Mouse (Mus musculus) embryo, embryonic 10.5 days (tissue): ENCODE data around the gene Theg.

Source experiments
- DNase-seq: peaks from one replicate; pipeline ENCODE4 v3.0.0-alpha.2; 2015; ENCODE audit warnings: low spot score

Theg gene

DNA sequence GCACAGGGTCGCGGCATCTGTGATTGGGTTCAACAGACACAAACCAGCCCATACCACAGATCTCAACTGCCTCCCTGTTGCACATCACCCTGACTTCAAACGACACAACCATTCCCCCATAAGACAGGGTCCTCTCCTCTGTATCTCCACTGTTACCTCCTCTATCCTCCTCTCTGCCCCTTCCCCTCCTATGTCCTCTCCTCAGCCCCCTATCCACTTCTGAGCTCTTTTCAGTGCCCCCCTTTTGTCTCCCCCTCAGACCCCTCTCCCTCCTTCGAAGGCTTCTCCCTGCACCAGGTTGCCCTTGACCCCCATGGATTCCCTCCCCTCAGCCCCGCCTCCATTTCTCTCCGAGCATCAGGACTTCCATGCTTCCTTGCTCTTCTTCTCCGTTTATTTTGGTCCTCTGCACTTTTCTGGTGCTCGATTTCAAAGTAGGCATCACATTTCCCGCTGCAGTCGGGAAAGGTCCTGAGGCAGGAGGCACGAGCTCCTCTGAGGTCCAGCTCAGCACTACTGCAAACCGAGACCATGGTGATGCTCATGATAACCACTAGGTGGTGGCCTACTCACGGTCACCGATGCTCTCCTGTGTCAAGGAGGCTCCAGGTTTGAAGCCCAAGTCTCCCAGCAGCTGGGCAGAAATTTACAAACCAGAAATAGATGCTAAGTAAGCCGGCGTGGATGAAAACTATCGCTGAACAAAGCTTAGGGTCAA, 7.9 kb upstream of the Theg start:
- DNase-seq, result peak; percentile 92

DNA sequence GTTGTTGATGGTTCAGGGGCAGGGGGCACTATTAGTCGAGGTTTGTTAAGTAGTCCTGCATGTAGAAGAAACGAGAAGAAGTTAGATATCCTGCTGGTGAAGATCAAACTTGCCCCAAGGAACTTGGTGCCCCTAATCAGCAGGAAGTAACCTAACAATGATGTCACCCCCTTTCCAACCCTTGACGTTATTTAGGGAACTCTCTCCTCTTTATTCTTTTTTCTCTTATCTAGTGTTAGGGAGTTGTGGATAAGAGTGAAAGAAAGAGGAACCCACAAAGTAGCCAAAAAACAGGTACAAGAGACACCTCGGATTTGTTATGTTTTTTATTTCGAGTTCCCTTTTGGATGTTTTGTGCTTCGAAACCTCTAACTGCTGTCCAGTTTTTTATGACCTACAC, 7.0 kb upstream of the Theg start:
- no peak for DNase-seq

DNA sequence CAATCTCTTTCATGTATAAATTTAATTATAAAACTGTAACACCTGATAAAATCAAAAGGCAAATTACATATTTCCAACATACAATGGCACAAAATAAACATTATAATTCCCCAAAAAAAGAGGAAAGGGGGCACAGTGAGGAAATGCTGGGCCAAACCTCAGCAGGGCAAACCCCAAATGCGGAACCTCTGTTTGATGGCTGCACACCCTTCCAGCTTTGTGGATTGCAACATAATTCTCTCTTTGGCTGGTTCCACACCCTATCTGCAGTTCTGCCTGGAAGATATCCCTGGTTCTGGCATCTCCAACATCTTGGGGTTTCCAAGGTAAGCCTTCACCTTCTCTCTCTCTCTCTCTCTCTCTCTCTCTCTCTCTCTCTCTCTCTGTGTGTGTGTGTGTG, 3.6 kb upstream of the Theg start:
- DNase-seq, result no peak

DNA sequence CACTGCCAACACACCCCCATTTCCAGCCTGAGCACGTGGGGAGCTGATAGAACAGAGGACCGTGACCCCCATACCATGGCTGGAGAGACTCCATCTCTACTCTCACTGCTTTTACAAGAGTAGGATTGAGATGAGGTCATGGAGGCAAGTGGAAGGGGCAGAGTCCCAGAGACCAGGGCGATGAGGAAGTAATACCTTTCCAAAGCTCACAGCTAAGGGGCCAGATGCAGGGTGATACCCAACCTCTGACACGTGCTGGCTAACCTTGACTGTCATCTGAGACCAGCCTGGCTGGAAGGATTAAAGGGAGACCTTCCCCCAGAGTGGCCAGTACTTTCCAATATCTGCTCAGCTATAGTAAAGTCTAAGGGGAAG, 608 bp upstream of the Theg start:
- no peak for DNase-seq

DNA sequence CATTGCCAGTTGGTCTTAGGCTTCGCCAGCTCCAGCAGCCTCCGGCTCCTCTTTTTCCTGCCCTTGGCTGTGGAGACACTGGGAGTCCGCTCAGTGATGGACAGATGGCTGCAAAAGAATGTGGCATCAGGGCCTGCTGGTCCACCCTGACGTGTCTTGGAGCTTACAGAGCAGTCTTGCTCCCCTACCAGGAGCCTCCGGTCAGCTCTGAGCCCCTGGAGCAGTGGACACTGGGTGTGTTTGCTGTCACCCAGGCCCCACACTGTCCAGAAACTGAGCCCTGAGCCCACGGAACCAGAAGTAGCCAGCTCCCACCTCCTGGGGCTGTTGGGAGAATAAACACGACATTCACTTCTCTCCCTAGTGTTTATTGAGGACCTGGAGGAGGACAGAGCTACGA, 888 bp downstream of the Theg start:
- DNase-seq, result no peak

DNA sequence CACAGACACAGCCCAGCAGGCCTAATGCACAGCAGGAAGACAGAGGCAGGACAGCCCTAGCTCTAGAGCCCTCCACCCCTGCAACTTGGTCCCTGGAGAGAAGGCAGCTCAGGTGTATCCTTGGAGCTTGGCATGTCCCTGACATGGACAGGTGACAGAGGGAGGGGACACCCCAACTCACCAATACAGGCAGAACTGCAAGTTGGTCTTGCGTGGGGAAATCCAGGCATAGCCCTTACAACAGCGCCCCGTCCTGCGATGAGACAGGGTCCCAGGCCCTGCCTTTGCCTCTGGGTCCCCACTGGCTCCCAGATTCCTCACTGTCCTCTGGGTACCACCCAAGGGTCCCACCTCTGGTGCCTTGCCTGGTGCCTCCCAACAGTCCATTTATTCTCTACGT, 1.4 kb downstream of the Theg start:
- DNase-seq, result no peak

DNA sequence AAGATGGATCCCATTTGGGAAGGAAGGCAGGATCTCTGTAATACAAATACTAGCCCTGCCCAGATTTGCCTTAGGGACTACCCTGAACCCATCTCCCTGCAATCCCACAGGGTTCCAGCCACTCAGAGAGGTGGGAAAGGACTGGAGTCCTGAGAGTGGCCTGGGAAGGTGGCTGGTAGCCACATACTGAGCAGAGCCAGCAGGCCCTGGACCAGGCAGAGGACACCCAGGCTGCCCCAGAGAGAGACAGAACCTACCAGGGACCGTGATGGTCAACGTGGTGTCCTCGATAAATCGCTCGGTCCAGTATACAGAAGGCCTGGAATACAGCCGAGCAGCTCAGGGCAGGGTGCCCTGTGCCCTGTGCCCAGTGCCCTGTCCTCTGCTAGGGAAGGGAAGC, 2.0 kb downstream of the Theg start:
- DNase-seq, result no peak

DNA sequence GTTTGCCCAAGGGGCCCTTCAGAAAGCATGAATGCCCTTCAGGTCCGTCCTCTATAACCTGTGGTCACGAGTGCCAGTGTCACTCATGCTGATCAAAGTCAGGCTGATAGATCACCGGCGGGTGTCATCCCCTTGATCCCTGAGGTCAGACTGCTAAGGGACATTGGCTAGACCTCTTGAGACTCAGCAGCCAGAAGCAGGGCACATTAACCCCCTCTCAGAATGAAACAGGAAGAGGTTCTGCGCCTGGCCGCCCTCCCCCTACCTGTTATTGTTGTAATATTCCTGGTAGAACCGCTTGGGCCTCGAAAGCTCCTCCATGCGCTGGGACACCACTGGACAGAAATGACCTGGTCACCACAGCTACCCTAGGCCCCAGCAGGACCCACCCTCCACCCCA, 2.7 kb downstream of the Theg start:
- no peak for DNase-seq

DNA sequence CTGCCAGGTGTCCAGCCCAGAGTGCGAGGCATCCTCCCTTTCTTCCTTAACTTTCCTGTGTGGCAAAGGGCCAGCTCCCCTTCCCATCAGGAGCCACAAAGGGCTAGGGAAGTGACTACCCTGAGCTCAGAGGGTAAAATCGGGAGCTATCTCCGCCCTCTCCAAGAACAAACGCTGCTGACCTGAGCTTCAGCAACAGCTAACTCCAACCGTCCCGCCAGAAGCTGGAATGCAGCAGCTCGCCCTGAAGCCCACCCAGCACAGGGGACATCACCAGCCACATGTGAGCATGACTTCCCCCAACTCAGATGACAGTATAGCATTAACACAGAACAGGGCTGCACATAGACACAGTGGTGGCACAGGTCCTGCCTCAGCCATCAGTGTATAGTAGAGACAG, 3.1 kb downstream of the Theg start:
- no peak for DNase-seq

DNA sequence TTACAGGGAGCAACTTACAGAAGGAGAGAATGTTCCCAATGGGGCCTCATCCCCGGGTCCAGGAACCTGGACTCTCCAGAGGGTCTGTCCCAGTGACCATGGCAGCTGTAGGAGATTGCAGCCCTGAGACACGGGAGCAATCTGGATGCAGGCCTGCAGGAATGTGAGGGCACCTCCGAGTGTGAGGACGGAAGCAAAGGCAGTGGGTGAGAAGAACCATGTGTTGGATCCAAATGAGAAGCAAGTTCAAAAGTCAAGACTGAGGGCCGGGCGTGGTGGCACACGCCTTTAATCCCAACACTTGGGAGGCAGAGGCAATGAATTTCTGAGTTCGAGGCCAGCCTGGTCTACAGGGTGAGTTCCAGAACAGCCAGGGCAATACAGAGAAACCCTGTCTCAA, 5.6 kb downstream of the Theg start:
- DNase-seq, result no peak

DNA sequence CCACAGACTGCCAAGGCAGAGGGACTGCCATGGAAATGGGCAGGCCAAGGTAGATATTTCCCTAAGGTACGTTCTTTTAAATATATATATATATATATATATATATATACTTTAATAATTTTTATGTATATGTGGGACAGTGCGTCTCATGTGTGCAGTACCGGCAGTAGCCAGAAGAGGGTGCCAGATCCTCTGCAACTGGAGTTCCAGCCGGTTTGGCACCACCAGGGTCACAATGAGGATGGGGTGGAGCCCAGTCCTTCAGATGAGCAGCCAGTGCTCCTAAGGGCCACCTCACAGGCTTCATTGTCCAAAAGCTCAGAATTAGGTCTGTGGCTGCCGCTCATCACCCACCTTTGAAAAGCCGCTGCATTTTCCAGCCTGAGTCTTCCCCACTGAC, 6.3 kb downstream of the Theg start:
- DNase-seq, result peak; percentile 80

DNA sequence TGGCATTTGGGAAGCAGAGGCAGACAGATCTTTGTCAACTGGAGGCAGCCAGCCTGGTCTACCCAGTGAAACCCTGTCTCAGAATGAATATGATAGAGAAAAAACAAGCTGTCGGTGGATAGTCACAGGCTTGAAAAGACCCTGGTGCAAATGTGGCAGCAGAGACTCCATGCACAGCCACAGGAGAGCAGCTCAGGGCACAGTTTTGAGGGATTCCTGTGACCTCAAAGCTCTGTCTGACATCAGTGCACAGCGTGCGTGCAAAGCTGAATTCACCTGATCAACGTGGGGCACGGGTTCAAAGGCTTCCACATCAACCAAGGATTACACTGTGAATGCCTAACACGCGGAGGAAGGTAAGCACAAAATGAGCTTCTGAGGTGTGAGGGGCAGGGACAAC, 6.8 kb downstream of the Theg start:
- no peak for DNase-seq

DNA sequence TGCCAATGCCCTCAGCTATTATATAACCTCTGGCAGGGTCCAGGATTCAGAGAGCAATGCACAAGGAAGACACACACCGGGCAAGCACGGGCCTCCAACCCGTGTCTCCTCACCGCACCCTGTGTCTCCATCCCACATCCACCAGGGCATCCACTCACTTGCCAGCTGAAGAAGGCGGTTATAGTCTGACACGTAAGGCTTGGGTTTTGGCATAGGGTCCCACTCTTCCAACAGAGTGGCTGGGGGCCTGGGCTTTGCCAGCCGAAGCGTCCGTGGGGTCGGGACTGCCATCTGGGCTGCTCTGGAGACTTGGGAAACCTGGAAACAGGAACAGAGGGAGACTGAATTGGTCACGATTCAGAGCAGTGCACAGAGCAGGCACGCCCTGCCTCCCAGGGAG, 7.3 kb downstream of the Theg start:
- DNase-seq, result no peak

DNA sequence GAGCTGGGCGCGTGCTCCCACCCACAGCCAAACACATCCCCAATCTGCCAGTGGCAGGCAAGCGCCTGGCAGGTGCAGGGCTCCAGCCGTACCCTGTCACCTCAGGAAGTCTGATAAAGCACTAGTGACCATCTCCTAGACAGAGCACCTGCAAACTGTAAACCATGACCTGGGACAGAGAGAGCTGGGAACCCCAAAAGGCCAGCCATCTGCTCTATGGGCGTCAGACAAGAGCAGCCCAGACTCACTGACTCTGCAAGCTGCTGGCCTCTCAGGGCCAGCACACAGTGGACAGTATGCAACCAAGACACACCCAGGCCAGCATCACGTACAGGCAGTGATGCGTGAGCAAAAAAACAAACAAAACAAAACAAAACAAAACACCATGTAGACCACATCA, 8.2 kb downstream of the Theg start:
- DNase-seq, result no peak

DNA sequence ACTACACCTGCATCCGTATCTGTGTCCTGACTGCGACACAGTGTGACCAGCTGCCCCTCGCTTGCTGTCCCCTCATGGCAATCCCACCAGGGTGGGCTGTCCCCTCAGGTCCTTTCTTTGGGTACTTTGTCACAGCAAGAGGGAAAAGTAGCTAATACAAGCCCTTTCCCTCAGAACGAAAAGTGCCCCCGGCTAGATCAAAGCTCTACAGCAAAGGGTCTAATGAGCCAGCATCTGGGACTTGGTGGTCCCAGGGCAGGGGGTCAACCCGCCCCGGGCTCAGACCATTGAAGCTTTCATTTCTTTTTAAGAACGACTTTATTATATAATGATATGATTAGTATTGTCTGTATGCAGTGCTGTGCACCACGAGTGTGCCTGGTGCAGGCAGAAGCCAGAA, 8.9 kb downstream of the Theg start:
- no peak for DNase-seq

DNA sequence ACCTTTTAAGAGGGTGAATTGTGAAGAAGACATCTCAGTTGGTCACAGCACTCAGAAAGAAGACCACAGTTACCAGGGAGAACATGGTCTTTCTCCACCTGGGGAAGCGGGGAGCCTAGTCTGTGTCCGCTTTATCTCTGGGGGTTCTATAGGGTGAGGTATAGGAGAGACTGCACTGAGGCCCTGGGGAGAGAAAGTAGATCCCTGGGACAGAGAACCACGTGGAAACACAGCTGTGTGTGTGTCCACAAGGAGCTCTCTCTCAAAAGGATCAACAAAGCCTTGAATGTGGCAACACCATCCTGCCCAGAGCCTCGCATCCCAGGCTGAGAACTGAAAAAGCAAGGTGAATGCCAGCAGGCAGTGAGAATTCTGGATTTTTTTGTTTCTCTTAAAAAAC, 9.8 kb downstream of the Theg start:
- no peak for DNase-seq

DNA sequence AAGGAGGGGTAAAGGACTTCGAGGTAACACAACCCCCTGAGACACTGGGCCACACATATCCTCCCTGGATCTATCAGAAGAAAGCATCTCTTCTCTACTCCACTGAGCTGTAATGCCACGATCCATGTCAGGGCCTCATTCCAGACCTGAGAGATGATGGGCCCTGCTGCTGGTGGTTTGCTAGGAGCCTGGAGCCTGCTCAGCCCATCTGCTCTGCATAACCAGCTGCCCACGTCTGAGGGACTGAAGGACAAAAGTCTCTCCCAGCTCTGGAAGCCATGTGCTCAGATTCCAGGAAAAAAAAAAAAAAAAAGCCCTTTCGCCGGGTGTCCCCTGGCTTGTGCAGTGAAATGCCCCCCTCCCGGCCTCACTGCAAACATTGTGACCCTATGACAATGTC, 11.4 kb downstream of the Theg start:
- DNase-seq, result no peak

DNA sequence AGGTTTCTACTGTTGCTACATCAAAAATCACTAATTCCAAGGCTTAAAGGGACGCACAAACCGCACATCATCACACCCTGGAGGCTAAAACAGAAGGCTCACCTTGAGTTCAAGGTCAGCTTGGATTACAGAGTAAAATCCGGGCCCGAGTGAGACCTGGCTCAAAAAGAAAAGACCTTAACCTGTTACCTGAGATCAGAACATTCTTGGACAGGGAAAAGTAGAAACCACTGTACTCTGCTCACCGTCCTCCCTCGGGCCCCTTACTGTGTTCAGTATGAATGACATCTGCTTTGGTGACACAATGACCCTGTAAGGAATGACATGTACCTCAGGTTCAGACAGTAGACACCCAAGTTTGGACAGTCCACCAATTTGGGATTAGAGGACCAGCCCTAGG, 12.3 kb downstream of the Theg start:
- DNase-seq, result no peak

DNA sequence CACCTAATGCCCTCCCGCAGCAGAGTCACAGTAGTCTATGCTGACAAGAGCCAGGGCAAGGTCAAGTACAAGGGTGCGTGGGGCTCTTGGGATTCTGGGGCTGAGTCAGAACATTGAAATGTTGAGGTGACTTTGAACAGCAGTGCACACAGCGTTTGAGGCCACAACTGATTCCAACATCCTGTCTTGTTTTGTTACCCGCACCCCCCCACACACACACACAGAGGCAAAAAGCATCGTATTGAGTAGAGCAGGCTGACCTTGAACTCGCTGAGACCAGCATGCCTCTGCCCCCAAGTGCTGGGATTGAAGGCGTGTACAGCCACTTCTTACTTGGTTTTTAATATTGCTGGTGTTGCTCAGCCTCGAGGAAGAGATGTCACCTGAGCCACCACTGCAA, 12.8 kb downstream of the Theg start:
- no peak for DNase-seq

DNA sequence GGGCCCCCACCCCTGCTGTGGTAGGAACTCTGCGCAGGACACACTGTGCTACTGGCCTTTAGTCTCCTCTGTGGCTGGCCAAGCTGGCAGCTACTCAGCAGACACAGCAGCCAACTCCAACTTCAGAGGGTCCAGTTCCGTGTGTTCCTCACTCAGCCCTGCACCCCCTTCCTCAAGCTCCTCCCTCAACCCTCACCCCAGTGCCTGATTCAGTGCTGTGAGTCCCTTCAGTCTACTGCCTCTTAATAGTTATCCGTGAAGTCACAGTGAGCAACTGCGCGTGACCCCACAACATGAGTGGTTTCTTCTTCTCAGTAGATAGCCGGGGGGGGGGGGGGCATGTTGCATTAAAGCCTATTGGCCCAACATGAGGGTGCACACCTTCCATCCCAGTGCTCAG, 13.5 kb downstream of the Theg start:
- no peak for DNase-seq

DNA sequence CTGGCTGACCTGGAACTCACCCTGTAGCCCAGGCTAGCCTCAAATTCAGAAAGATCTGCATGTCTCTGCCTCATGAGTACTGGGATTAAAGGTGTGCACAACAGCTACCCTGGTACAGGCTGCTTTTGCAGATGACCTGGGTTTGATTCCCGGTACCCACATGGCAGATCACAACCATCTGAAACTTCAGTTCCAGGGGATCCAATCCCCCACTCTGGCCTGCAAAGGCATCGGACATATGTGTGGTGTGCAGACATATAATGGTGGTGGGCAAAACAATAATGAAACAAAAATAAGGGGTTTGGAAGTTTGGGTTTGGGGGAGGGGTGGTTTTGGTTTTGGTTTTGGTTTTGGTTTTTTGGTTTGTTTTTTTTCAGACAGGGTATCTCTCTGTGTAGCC, 15.8 kb downstream of the Theg start:
- DNase-seq, result no peak

DNA sequence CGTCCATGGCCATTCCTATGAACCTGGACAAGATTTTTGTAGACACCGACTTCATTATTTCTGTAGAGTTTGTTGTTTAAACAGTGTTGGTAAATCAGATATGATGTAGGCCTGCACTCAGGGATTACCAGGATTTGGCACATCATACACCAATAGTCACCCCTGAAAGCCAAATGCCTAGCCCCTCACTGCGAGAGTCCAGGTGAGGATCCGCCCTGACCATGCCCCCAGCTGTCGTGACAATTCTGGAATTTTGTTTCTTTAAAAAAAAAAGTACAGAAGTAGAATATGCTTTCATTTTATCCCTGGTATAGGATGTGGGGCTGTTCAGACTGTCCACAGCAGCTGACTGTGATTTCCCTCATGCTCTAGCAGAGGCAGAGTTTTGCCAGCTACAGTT, 17.2 kb downstream of the Theg start:
- DNase-seq, result no peak

DNA sequence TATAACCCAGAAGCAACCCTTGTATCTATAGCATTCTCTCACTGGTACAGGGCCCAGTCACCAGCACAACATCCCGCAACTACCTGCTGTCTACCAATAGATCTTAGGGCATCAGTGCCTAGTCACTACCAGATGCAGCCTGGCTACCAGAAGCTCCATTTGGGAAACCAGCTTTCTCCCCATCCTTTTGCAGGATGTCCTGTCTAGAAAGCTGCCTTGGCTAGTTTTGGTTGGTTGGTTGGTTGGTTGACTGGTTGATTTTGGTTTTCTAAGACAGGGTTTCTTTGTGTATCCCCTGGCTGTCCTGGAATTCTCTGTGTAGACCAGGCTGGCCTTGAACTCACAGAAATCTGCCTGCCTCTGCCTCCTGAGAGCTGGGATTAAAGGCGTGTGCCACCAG, 27.4 kb downstream of the Theg start:
- no peak for DNase-seq

DNA sequence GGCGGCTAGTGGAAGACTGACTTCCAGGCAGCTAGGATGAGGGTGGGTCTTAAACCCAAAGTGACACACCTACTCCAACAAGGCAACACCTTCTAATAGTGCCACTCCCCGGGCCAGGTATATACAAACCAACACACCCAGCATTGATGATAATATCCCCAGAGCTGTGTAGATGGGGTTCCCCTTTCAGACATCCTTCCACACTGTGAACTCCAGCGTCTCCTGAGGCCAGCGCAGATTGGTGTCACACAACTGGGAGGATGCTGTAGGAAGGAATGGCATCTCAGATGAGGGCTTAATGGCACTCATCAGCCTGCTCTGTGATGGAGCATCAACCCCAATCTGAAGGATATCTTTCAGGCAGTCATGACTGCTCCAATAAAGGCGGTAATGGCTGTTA, 29.6 kb downstream of the Theg start:
- no peak for DNase-seq

DNA sequence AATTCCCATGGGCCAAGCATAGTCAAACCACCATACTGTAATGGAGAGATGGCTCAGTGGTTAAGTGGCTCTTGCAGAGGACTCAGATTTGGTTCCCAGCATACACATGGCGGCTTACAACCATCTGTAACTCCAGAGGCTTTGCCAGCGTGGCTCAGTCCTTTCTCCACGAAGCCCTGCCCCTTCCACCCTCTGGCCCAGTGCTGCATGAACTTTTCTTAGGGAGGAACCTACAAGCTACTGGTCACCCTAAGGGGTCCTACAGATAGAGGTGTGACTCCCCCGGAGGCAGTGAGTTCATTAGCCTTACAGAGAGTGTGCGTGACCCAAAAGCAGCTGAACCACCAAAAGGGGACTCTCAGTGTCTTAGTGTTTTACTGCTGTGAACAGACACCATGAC, 30.2 kb downstream of the Theg start:
- DNase-seq, result no peak
